In genomic region chr6:113001719-113002118, GRCm38 (mm10) we compare ENCODE assay signal across 10 mouse cellular contexts. TPM values are rescaled to one million over a fixed set of nuclear protein-coding genes. Genes with fewer than 3 reads are reported as not detected.
DNase-seq lines count a peak whose midpoint lies in the region; ATAC-seq and TF ChIP-seq lines count a peak whose summit lies in the region.
"Had no signal": no experiment of that assay in that cellular context is flagged by ENCODE, and none has a peak within 500 bp of the region (broad histone marks: within the 10 kb centered on the region; RNA-seq: fewer than 3 reads in every experiment).

No protein-coding gene starts in this region.

- H3K4me2 ChIP-seq in liver, embryonic 11.5 days: no peak overlapping the region

- no peak for TF ChIP-seq POLR2A in liver, adult 2 months (IDR thresholded peaks at IDR 0.05; ENCODE audit: extremely low read depth, insufficient read depth, low read length)

- no peaks in the 10 kb centered on the region for H3K9me3 ChIP-seq in liver, embryonic 11.5 days (ENCODE audit: control insufficient read depth, low read length)
- no peaks in the 10 kb centered on the region for H3K9me3 ChIP-seq in limb, embryonic 10.5 days (replicated peaks)

- ATAC-seq in liver, embryonic 11.5 days (replicated peaks; ENCODE audit: low FRiP score): no peak
- peak; percentile 51; the same call in 1 of the 2 replicates for ATAC-seq in megakaryocyte progenitor cell, adult 5-6 weeks (replicated peaks; ENCODE audit: poor library complexity)

- H3K79me2 ChIP-seq in liver, adult 2 months (ENCODE audit: control insufficient read depth, insufficient read depth, low read length): no peaks in the 10 kb centered on the region

- no peak overlapping the region for H3K4me3 ChIP-seq in liver, adult 2 months (ENCODE audit: insufficient read depth, low read depth, low read length)
- no peak overlapping the region for H3K4me3 ChIP-seq in liver, embryonic 11.5 days (ENCODE audit: low read depth, low read length)
- no peak overlapping the region for H3K4me3 ChIP-seq in limb, embryonic 10.5 days

- peak; percentile 22 for DNase-seq in adrenal gland, postnatal 14 days
- DNase-seq in adrenal gland, postnatal 10 days: no peak
- DNase-seq in liver, adult 2 months (ENCODE audit: extremely low read depth, low read depth, low spot score): peak; percentile 40
- DNase-seq in liver, embryonic 11.5 days (ENCODE audit: low spot score): no peak
- DNase-seq in B cell, adult 2 months: peak; percentile 40 to 57
- DNase-seq in cerebellum, adult 11-12 months: no peak
- no peak for DNase-seq in limb, embryonic 10.5 days (ENCODE audit: low spot score)
- DNase-seq: embryo, embryonic 11 days had no signal

- H3K27ac ChIP-seq in liver, adult 2 months (replicated peaks; ENCODE audit: insufficient read depth, low read depth, low read length): no peak overlapping the region
- no peak overlapping the region for H3K27ac ChIP-seq in liver, embryonic 11.5 days (ENCODE audit: low read depth, low read length)
- H3K27ac ChIP-seq in limb, embryonic 10.5 days: no peak overlapping the region
- H3K27ac ChIP-seq: liver, embryonic 14.5 days had no signal

- H3K9ac ChIP-seq in liver, adult 2 months (ENCODE audit: low read depth, low read length): no peak overlapping the region
- H3K9ac ChIP-seq in liver, embryonic 11.5 days (ENCODE audit: low read depth, low read length): no peak overlapping the region
- H3K9ac ChIP-seq: liver, embryonic 14.5 days had no signal

- H3K4me1 ChIP-seq in liver, adult 2 months (ENCODE audit: control insufficient read depth, insufficient read depth, low read length): no peaks in the 10 kb centered on the region
- H3K4me1 ChIP-seq in liver, embryonic 11.5 days (replicated peaks; ENCODE audit: control insufficient read depth, insufficient read depth, low read length): no peaks in the 10 kb centered on the region
- H3K4me1 ChIP-seq in limb, embryonic 10.5 days: no peaks in the 10 kb centered on the region

- no peaks in the 10 kb centered on the region for H3K27me3 ChIP-seq in liver, adult 2 months (ENCODE audit: control insufficient read depth, insufficient read depth, low read length)
- H3K27me3 ChIP-seq in liver, embryonic 11.5 days (replicated peaks; ENCODE audit: control insufficient read depth, insufficient read depth, low read length): no peaks in the 10 kb centered on the region
- H3K27me3 ChIP-seq in limb, embryonic 10.5 days (ENCODE audit: low read depth, poor library complexity, severe bottlenecking): no peaks in the 10 kb centered on the region

- TF ChIP-seq CTCF in liver, adult 2 months (IDR thresholded peaks at IDR 0.05; ENCODE audit: low read depth, low read length): no peak

- H3K36me3 ChIP-seq in liver, adult 2 months (ENCODE audit: control insufficient read depth, insufficient read depth, low read length): no peaks in the 10 kb centered on the region
- H3K36me3 ChIP-seq in liver, embryonic 11.5 days (ENCODE audit: control insufficient read depth, insufficient read depth, low read length): no peaks in the 10 kb centered on the region
- H3K36me3 ChIP-seq in limb, embryonic 10.5 days: no peaks in the 10 kb centered on the region

- 63% methylated on average over 12 of the region's 12 CpGs for WGBS in liver, adult 2 months
- WGBS in liver, embryonic 11.5 days: 57% methylated on average over 12 of the region's 12 CpGs
- 78% methylated on average over 12 of the region's 12 CpGs for WGBS in limb, embryonic 10.5 days

RNA-seq across cellular contexts. Expression of gene Thumpd3, which starts 44.3 kb away (rescaled TPM):
- 35.2 and 36.2 TPM in 2 replicates for total RNA-seq in adrenal gland, postnatal 14 days (2021)
- total RNA-seq in adrenal gland, postnatal 10 days (2021): 10 to 100 TPM; 30.9 to 35.1 TPM
- total RNA-seq in liver, adult 2 months (2014; rRNA removed): 20.1 and 21.8 TPM in 2 replicates
- 5.3 and 6.3 TPM in 2 replicates for polyA plus RNA-seq in liver, adult 2 months (2012; rRNA removed)
- polyA plus RNA-seq in liver, embryonic 11.5 days (2014; fragmentation: Nextera tagmentation; extraction: Ambion mirVana): 70.5 and 72.5 TPM in 2 replicates
- 87.0 and 96.9 TPM in 2 replicates for total RNA-seq in megakaryocyte progenitor cell, adult 5-6 weeks (2015)
- total RNA-seq in megakaryocyte progenitor cell, adult 5-6 weeks (2017): 65.8 and 79.9 TPM in 2 replicates
- polyA plus RNA-seq in limb, embryonic 10.5 days (2016; fragmentation: Nextera tagmentation; extraction: Ambion mirVana): 59.5 and 66.5 TPM in 2 replicates

RNA-seq across cellular contexts. Expression of gene Srgap3, which starts 54.7 kb away (rescaled TPM):
- 13.0 and 18.7 TPM in 2 replicates for total RNA-seq in adrenal gland, postnatal 14 days (2021)
- total RNA-seq in adrenal gland, postnatal 10 days (2021): 10 to 100 TPM; 13.2 to 15.8 TPM
- 0.83 and 1.2 TPM in 2 replicates for total RNA-seq in liver, adult 2 months (2014; rRNA removed)
- polyA plus RNA-seq in liver, adult 2 months (2012; rRNA removed): 0.69 and 1.5 TPM in 2 replicates
- 2.3 and 3.5 TPM in 2 replicates for polyA plus RNA-seq in liver, embryonic 11.5 days (2014; fragmentation: Nextera tagmentation; extraction: Ambion mirVana)
- 2.0 and 2.5 TPM in 2 replicates for total RNA-seq in megakaryocyte progenitor cell, adult 5-6 weeks (2015)
- total RNA-seq in megakaryocyte progenitor cell, adult 5-6 weeks (2017): 0.79 and 1.9 TPM in 2 replicates
- 2.1 and 3.8 TPM in 2 replicates for polyA plus RNA-seq in limb, embryonic 10.5 days (2016; fragmentation: Nextera tagmentation; extraction: Ambion mirVana)

Comparison
In these comparisons a context has a peak if more than half of its experiments do, and no peak if none do; other contexts are left out.
1. DNase-seq: peak in adrenal gland, postnatal 14 days (single experiment), liver, adult 2 months (single experiment) and B cell, adult 2 months (2 of 2); none in adrenal gland, postnatal 10 days (single experiment), liver, embryonic 11.5 days (single experiment), cerebellum, adult 11-12 months (single experiment) and limb, embryonic 10.5 days (single experiment).